Mouse (Mus musculus) liver, postnatal 0 days (tissue): ENCODE data around the gene 3110001I22Rik.

ENCODE experiments used
- CTCF ChIP-seq: sonication (generic); IDR thresholded peaks from 2 replicates; pipeline ENCODE4 v1.5.1; 2016; ENCODE audit warnings: antibody characterized with exemption, low read depth
- EP300 ChIP-seq: IDR thresholded peaks from 2 replicates; pipeline ENCODE4 v1.6.1; 2016; ENCODE audit warnings: antibody characterized with exemption, low read depth, mild to moderate bottlenecking

DNA sequence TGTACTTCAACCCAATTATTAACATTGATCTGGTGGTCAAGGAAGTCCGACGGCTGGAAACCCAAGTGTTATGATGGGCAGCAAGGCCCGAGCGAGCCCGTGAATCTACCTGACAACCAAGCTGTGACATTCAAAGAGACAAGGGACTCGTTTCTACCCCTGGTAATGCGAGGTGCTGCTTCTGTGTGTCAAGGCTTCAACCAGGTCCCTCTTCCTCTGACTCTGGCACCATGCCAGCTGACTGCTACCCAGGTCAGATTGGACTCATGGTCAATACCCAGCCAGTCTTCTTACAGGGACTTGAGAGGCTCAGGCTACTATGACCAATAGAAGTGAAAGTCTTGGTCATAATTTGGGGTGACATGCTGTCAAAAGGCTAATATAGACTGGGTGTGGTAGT, 30.5 kb downstream of the 3110001I22Rik start:
- TF ChIP-seq CTCF: no peak
- no peak for TF ChIP-seq EP300
